Mouse (Mus musculus): Measurements from ENCODE around the gene Nek3.
A peak's percentile ranks its signal among the peaks of the same experiment; 100 is the strongest.
"Not testable (repeated sequence)": the region's sequence is repeated elsewhere in the genome, so short reads cannot be mapped to it uniquely, and the experiment has no call there.

Nek3 gene

DNA sequence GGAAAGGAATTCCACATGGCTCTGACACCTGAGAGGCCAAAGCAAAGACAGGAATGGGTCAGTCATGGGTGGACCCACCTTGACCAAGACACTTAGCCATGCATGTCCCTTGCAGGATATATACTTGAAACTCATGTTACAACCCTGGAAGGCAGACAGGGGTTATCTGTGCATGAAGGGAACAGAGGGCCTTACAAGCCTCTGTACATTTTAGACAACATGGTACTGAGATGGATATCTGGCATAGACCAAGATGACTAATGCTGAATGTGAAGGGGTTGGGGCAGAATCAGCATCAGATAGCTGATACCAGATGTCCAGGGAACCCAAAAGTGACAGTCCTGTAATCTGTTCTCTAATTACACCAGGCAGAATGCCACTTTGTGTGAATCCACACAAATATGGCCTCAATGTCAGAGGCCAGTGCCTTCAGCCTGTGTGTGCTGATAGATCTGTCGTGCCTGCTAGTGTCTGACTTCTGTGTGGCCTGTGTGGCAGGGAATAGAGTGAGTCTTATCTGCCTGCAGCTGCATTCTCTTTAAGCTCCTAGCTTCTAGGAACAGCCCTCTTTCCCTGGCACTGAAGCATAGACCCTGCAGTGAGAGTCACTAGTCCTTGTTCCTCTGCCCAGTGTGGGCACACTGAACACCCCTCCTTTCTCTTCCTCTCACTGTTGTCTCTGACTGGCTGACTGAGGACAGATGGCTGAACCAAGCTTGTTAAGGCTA is 22.3 kb downstream of the Nek3 start:
- DNase-seq (ENCODE audit: low read depth, low spot score) = no peak

DNA sequence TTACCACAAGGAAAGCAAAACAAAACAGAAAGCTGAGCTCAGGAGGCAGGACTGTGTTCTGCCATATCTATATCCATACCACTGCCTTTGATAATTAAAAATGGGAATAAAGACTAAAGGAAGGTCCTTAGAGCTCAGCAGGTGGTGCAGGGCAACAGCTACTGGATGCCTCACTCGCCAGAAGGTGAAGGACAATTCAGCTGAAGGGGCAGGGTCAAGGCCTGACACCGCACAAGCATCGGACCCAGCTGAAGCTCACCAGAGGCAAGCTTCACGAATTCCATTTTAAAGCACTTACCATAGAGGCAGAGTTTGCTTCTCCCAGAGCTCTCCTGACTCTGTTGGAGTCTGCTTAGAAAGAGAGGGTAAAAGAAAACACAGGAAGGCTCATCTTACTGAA is 23.6 kb downstream of the Nek3 start:
- DNase-seq (ENCODE audit: low read depth, low spot score) = no peak

DNA sequence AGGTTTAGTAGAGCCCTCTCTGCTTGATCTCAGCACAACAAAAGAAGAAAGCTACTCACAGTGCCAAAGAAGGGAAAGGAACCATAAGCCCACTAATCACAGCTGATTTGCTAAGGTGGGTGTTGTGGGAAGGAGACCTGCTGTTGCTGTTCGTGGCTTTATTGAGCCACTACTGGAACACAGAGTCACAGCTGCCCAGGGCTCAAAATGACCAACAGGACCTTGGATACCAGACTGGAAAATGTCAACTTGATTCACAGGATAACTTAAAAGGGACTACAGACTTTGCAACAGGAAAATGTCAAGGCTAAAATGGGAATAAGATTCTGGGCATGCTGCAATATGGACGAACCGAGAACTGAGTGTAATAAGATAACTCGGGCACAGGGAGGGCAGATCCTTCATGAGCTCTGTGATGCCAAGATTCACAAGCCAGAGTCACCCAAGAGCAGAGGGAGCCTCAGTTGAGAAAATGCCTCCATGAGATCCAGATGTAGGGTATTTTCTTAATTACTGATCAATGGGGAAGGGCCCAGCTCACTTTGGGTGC is 24.3 kb downstream of the Nek3 start:
- no peak for DNase-seq (ENCODE audit: low read depth, low spot score)

DNA sequence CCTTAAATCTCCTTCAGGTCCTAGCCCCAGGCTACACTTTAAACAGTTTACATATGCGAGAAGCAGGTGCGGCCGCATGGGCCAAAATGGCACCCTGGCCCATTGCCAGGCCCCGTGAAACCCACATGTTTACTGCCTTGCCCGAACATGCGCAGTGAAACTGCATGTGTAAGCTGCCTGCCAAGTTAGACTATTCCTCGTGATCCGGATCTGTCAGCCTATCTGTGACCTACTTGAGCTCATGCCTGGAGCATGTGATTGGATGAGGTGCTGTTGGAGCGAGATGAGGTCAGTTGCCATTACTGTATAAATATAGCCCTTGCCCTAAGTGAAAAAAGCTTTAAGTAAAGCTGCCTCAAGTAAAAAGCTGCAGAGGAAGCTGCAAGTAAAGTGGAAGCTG is 29.8 kb downstream of the Nek3 start:
- not testable (repeated sequence) for DNase-seq (ENCODE audit: low read depth, low spot score)

DNA sequence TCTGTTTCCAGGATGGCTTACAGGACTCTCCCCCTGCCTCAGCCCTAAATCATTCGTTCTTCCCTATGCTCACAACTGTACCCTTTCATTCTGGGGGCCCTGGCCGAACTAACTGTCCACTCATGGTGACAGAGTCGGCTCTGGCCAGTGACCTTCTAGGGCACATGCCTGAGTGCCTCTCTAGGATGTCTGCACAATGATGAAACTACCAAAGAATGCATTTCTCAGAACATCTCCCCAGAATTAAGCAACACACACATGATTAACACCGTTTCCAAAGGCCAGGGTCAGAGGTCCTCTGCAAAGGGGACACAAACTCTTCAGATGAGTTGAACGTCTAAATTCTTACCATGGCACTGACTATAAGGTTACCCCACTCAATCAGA is 31.5 kb downstream of the Nek3 start:
- DNase-seq (ENCODE audit: low read depth, low spot score) = no peak

DNA sequence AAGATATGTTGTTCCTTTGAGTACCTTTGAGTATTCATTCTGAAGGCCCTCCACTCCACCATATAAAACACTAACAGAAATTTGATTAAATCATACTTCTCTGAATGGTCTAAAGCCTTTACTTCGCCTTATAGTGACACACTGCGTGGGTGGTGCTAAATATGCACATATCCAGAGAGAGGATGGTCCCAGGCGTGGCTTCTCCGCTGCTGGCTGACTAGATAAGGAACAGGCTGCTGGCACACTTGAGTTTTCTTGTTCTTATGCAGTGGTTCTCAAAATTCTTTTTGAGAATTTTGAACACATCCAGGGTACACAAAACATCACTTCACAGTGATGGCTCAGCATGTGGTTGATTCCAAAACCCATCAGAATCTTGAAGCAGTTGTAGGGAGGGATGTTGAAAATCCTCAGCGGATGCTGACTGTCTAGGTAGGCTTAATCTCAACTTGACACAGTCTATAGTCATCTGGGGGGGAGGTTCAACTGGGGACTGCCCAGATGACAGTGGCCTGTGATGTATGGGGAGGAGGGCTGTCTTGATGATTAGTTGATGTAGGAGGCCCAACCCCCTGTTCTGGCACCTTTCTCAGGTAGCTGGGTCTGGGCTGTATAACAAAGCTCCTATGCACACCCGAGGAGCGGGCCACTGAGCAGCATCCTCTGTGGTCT is 32.0 kb downstream of the Nek3 start:
- no peak for DNase-seq (ENCODE audit: low read depth, low spot score)

DNA sequence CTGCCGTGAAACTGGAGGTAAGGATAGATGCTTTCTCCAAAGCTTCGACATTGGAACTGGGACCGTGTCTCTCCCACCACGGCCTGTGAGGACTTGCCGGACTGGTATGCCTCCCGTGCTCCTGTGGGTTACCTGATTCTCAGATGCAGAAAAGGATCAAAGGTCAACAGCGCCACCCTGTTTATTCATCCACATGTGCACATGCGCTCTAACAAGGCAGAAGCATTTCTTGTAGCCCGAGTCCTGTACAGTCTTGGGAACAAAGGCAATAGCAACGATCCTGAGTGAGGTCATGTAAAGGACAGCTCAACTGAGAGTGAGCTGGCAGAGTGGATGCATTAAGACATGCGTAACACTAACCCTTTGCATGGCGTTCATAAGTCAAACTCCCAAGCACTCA is 34.2 kb downstream of the Nek3 start:
- no peak for DNase-seq (ENCODE audit: low read depth, low spot score)

DNA sequence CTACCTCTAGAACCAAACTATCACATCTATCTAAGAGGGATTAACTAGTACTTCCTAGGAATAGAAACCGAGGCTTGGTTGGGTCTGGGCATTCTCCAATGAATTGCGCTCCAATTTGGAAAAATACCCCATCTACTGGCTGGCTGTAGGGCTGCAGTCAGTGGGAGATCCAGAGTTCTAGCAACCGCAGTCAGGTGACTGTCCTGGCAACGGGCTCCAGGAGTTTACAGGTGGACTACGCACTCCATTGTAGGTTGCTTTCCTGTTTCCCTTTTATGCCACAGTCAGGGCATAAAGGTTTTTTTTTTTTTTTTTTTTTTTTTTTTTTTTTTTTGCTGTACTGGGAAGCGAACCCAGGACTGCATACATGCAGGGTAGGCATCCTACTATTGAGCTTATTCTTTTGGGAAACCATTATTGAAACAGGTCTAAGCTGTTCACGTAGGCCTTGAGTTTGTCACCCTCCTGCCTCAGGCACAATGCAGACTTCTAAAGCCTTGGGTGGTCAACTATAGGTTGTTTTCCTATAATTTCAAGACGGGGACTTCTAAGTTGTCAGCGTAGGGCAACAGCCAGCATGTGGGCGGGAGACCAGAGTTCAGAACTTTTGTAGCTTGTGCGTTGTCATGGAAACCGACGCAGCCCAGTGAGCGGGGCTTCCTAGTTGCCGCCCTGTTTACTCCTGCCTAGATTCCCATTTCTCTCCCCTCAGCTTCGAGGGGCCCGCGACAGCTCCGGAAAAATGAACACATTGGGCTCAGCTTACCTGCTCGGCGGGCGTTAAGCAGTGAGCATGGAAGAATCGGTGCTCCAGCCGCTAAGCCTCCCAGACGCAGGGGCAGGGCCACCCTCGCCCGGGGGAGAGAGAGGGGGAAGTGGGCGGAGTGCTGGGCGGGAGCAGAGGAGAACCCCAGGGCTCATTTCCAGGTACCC is 41.7 kb downstream of the Nek3 start, which contains the start of gene Nek5:
TSS of gene Nek5 (minus strand) at position 834 of the 933 bp plus-strand sequence.
- peak; percentile 81 for DNase-seq (ENCODE audit: low read depth, low spot score)

DNA sequence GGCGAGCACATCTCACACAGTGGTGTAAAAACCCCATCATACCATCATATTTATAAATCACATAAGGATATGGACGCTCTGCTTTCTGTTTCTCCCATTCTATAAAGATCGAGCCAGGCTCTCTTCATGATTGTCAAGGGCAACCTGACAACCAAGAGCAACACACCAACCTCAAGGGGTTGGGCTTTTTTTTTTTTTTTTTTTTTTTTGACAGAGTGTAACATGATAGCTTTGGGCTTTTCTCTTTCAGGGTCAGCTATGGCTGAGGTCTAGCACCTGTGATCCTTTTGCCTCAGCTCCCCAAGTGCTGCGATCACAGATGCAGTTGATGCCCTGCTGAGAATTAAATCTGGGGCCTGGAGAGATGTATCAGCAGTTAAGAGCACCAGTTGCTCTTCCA is 59.2 kb downstream of the Nek3 start:
- no peak for DNase-seq (ENCODE audit: low read depth, low spot score)

DNA sequence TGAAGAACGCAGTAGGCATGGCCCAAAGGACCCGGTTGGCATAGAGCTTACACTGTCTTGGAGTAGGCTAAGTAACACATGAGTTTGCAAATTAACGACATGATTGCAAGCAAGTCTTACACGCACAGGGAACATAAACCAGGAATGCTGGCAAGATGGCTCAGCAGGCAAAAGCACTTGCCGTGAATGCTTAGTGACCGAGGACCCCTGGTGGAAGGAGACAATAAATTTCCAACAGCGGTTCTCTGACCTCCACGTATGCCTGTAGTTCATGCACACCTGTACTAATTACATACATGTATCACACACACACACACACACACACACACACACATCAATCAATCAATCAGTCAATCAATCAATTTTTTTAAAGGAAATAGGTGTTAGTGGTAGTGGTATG is 74.7 kb downstream of the Nek3 start:
- peak; percentile 34 for DNase-seq (ENCODE audit: low read depth, low spot score)

DNA sequence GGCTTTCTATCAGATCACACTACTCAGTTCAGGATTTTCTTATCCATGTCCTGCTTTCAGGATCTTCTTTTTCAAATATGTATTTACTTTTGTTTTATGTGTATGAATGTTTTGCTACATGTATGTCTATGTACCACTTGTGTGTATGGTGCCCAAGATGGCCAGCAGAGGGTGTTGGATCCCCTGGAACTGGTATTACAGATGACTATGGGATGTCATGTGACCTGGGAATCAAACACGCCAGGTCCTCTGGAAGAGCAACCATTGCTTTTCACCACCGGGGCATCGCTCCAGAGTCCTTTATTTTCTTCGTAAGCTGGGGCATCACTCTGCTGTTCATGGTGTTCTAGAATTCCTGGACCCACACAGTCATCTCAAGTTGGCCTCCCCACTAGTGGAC is 77.0 kb downstream of the Nek3 start:
- no peak for DNase-seq (ENCODE audit: low read depth, low spot score)

DNA sequence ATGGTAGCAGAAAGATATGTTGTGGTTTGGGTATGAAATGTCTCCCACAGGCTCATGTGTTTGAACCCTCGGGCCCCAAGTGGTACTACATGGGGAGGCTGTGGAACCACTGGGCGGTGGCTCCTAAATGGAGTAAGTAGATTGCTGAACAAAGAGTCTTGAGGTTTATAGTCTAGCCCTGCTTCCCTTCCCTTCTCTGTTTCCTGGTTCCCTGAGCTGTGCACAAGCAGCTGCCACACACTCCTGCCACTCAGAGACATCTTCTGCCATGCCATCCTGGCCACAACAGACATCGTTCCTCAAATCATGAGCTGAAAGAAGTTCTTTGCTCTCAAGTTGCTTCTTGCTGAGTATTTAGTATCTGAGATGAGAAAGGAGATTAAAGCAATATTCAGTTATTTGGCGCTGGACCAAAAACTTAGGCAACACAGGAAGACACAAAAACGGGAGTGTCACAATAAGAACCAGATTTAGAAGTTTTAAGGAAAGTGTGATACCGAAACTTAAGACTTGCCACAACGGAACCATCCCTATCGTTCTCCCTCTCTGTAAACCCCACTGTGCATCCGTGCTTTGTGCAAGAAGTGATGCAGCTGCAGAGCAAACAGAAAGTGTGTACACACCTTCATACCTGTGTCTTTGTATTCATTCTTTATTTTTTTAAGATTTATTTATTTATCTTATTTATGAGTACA is 86.8 kb downstream of the Nek3 start:
- no peak for DNase-seq (ENCODE audit: low read depth, low spot score)

Measured in mesoderm, embryonic 11.5 days (tissue).